Mouse (Mus musculus) heart, adult 2 months (tissue): Measurements from ENCODE around the gene Commd8.

Source experiments
- CTCF ChIP-seq: fragments of 200-600 bp; IDR thresholded peaks from 2 replicates; pipeline ENCODE4 v1.8.1; 2022; ENCODE audit warnings: antibody characterized with exemption, mild to moderate bottlenecking, moderate library complexity
- EP300 ChIP-seq: fragments of 200-500 bp; IDR thresholded peaks from 2 replicates; pipeline ENCODE4 v1.6.1; 2011; ENCODE audit warnings: low read depth, low read length, control low read depth; ENCODE audit not compliant: insufficient read depth
- POLR2A ChIP-seq: fragments of 200-500 bp; IDR thresholded peaks from 2 replicates; pipeline ENCODE4 v1.6.1; 2011; ENCODE audit warnings: mild to moderate bottlenecking, low read depth, low read length, control low read depth; ENCODE audit not compliant: insufficient read depth

DNA sequence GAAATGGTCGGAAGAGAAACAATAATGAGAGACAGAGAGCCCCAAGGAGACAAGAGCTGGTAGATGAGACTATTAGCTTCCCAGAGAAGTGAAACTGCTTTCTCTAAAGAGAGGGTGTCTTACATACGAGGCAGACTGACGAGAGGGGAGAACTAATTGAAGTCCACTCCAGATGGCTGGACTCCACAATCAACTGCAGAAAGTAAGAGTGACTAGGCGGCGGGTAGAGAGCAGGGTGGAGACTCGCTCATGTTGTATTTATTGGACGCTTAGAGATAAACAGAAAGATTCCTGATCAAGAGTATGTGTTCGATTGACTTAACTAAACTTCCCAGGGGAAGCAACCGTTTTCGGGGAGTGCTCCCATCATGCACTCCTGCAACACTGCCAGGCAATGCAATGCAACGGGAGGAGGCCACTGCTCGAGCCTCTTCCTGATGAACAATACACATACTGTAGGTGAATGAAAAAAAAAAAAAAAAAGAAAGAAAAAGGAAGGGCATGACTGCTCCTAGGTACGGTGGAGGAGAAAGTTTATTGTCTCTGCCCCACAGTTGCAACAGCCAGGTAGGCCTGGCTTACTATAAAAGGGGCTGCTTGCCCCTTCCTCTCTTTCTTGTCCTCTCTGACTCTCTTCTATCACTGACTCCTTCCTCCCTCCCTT lies 16.6 kb upstream of the Commd8 start:
- TF ChIP-seq POLR2A (no peak), CTCF (no peak), EP300 (no peak)
